ENCODE assay signal across 8 mouse cellular contexts in genomic region chr17:46511059-46511710, GRCm38 (mm10). TPM values are rescaled to one million over a fixed set of nuclear protein-coding genes. Genes with fewer than 3 reads are reported as not detected.
DNase-seq lines count a peak whose midpoint lies in the region; ATAC-seq lines count a peak whose summit lies in the region.

No protein-coding gene starts in this region.

- intact Hi-C loops in left cerebral cortex, postnatal 36 days (cut with DNase I), result loop anchor here (5.0 kb wide), 1 partner anchor 249 kb away; no protein-coding TSS in a partner anchor

- H3K4me2 ChIP-seq in forebrain, embryonic 16.5 days (ENCODE audit: low read length), result no peak overlapping the region

- H3K27ac ChIP-seq in forebrain, embryonic 10.5 days, result no peak overlapping the region
- H3K27ac ChIP-seq in forebrain, embryonic 16.5 days (ENCODE audit: low read length), result no peak overlapping the region

- H3K4me3 ChIP-seq in forebrain, embryonic 10.5 days, result no peak overlapping the region
- no peak overlapping the region for H3K4me3 ChIP-seq in forebrain, embryonic 16.5 days (replicated peaks; ENCODE audit: low read length)

- DNase-seq in forebrain, embryonic 10.5 days (ENCODE audit: extremely low spot score, low spot score), result peak; percentile 45
- peak; percentile 30 for DNase-seq in thymus, postnatal 25 days
- no peak for DNase-seq in thymus, postnatal 36 days
- peak; percentile 47 for DNase-seq in kidney, postnatal 14 days
- DNase-seq in spleen, postnatal 36 days (ENCODE audit: low spot score in 2 of 2), result no peak
- no peak for DNase-seq in left cerebral cortex, postnatal 36 days (ENCODE audit: low spot score in 2 of 2)
- no peak for DNase-seq in layer of hippocampus, adult 11-12 months (ENCODE audit: low spot score)

- no peak for ATAC-seq in forebrain, embryonic 16.5 days

- WGBS in forebrain, embryonic 10.5 days, result 47% methylated on average over 11 of the region's 11 CpGs
- WGBS in forebrain, embryonic 16.5 days, result 39% methylated on average over 11 of the region's 11 CpGs

- peaks cover 5% of the 10 kb centered on the region for H3K4me1 ChIP-seq in forebrain, embryonic 10.5 days
- no peaks in the 10 kb centered on the region for H3K4me1 ChIP-seq in forebrain, embryonic 16.5 days (replicated peaks; ENCODE audit: control insufficient read depth, insufficient read depth, low read length)

- H3K9me3 ChIP-seq in forebrain, embryonic 10.5 days, result no peaks in the 10 kb centered on the region
- no peaks in the 10 kb centered on the region for H3K9me3 ChIP-seq in forebrain, embryonic 16.5 days (ENCODE audit: control insufficient read depth, low read length)

- H3K9ac ChIP-seq in forebrain, embryonic 16.5 days (replicated peaks; ENCODE audit: low read depth, low read length), result no peak overlapping the region

- H3K27me3 ChIP-seq in forebrain, embryonic 10.5 days (ENCODE audit: poor library complexity, severe bottlenecking), result no peaks in the 10 kb centered on the region
- H3K27me3 ChIP-seq in forebrain, embryonic 16.5 days (replicated peaks; ENCODE audit: control insufficient read depth, insufficient read depth, low read length), result no peaks in the 10 kb centered on the region

- H3K36me3 ChIP-seq in forebrain, embryonic 10.5 days (replicated peaks), result no peaks in the 10 kb centered on the region
- H3K36me3 ChIP-seq in forebrain, embryonic 16.5 days (ENCODE audit: control insufficient read depth, insufficient read depth), result no peaks in the 10 kb centered on the region

RNA-seq across cellular contexts. Expression of gene Dnph1, which starts 14.7 kb away (rescaled TPM):
- polyA plus RNA-seq in forebrain, embryonic 10.5 days (2016; fragmentation: Nextera tagmentation; extraction: Ambion mirVana), result 107 TPM in 2 replicates
- polyA plus RNA-seq in forebrain, embryonic 16.5 days (2015; fragmentation: Nextera tagmentation; extraction: Ambion mirVana), result 26.0 and 26.6 TPM in 2 replicates
- 1 to 10 TPM; 3.5 to 5.4 TPM for total RNA-seq in left cerebral cortex, postnatal 36 days (2021)

RNA-seq across cellular contexts. Expression of gene Ttbk1, which starts 23.7 kb away (rescaled TPM):
- polyA plus RNA-seq in forebrain, embryonic 10.5 days (2016; fragmentation: Nextera tagmentation; extraction: Ambion mirVana), result 0.71 and 1.1 TPM in 2 replicates
- 5.1 and 5.6 TPM in 2 replicates for polyA plus RNA-seq in forebrain, embryonic 16.5 days (2015; fragmentation: Nextera tagmentation; extraction: Ambion mirVana)
- 100 to 1,000 TPM; 126 to 139 TPM for total RNA-seq in left cerebral cortex, postnatal 36 days (2021)

RNA-seq across cellular contexts. Expression of gene Cul9, which starts 35.0 kb away (rescaled TPM):
- 3.5 and 3.7 TPM in 2 replicates for polyA plus RNA-seq in forebrain, embryonic 10.5 days (2016; fragmentation: Nextera tagmentation; extraction: Ambion mirVana)
- 17.3 and 19.8 TPM in 2 replicates for polyA plus RNA-seq in forebrain, embryonic 16.5 days (2015; fragmentation: Nextera tagmentation; extraction: Ambion mirVana)
- total RNA-seq in left cerebral cortex, postnatal 36 days (2021), result 10 to 100 TPM; 58.8 to 76.6 TPM

RNA-seq across cellular contexts. Expression of gene Srf, which starts 44.8 kb away (rescaled TPM):
- 5.4 and 5.5 TPM in 2 replicates for polyA plus RNA-seq in forebrain, embryonic 10.5 days (2016; fragmentation: Nextera tagmentation; extraction: Ambion mirVana)
- 3.4 and 3.6 TPM in 2 replicates for polyA plus RNA-seq in forebrain, embryonic 16.5 days (2015; fragmentation: Nextera tagmentation; extraction: Ambion mirVana)
- 10 to 100 TPM; 55.6 to 68.4 TPM for total RNA-seq in left cerebral cortex, postnatal 36 days (2021)

Comparison
In these comparisons a context has a peak if more than half of its experiments do, and no peak if none do; other contexts are left out.
1. DNase-seq: peak in forebrain, embryonic 10.5 days (single experiment), thymus, postnatal 25 days (single experiment) and kidney, postnatal 14 days (single experiment); none in thymus, postnatal 36 days (0 of 2), spleen, postnatal 36 days (0 of 2), left cerebral cortex, postnatal 36 days (0 of 2) and layer of hippocampus, adult 11-12 months (single experiment).